Mouse (Mus musculus) kidney, postnatal 0 days (tissue): Measurements from ENCODE around the gene Sdk1. TPM values are rescaled to one million over a fixed set of nuclear protein-coding genes. Genes with fewer than 3 reads are reported as not detected.

ENCODE experiments used
- ATAC-seq: fragments of 200-750 bp; cut with Nextera tagmentation; replicated peaks from 2 replicates; pipeline ENCODE4 v1.8.0; 2017; ENCODE audit warnings: low read depth, moderate number of reproducible peaks, moderate TSS enrichment, moderate library complexity; ENCODE audit not compliant: low FRiP score
- DNase-seq: peaks from one replicate; pipeline ENCODE4 v3.0.0-alpha.2; 2016; ENCODE audit warnings: low spot score
- H3K27ac ChIP-seq: fragments of 300-500 bp; sonication (generic); 2 replicates; pipeline ENCODE4 v1.5.1; 2014; ENCODE audit warnings: mild to moderate bottlenecking
- H3K27me3 ChIP-seq: fragments of 300-500 bp; sonication (generic); 2 replicates; pipeline ENCODE4 v1.6.1; 2014; ENCODE audit warnings: low read length, mixed read lengths; ENCODE audit not compliant: insufficient read depth
- H3K36me3 ChIP-seq: fragments of 300-500 bp; sonication (generic); 2 replicates; pipeline ENCODE4 v1.6.1; 2014; ENCODE audit warnings: low read length, mixed read lengths; ENCODE audit not compliant: insufficient read depth
- H3K4me1 ChIP-seq: fragments of 300-500 bp; sonication (generic); replicated peaks from 2 replicates; pipeline ENCODE4 v1.6.1; 2014; ENCODE audit warnings: antibody characterized with exemption, low read length, mixed read lengths; ENCODE audit not compliant: insufficient read depth
- H3K4me2 ChIP-seq: fragments of 300-500 bp; sonication (generic); 2 replicates; pipeline ENCODE4 v1.6.1; 2014; ENCODE audit warnings: mild to moderate bottlenecking, low read length, moderate library complexity, mixed read lengths
- H3K4me3 ChIP-seq: fragments of 300-500 bp; sonication (generic); replicated peaks from 2 replicates; pipeline ENCODE4 v1.5.1; 2014; ENCODE audit warnings: low read depth, low read length
- H3K9ac ChIP-seq: fragments of 300-500 bp; sonication (generic); 2 replicates; pipeline ENCODE4 v1.6.1; 2014; ENCODE audit warnings: low read depth, low read length
- H3K9me3 ChIP-seq: fragments of 300-500 bp; sonication (generic); replicated peaks from 2 replicates; pipeline ENCODE4 v1.6.1; 2016; ENCODE audit warnings: low read length, inconsistent platforms, mixed read lengths
- CTCF ChIP-seq: IDR thresholded peaks from 2 replicates; pipeline ENCODE4 v1.5.1; 2016; ENCODE audit warnings: antibody characterized with exemption, low read depth, mild to moderate bottlenecking, moderate library complexity
- WGBS: fragments of 180-500 bp; shearing (Covaris S2); extraction: QIAGEN DNeasy Blood & Tissue Kit; methylation state at CpG from one replicate; pipeline ENCODE4 v1.1.7; 2014; 5-methylcytosine and 5-hydroxymethylcytosine counted together
- polyA plus RNA-seq: library from polyadenylated mRNA; unstranded; fragments of >200 nt; fragmentation: Nextera tagmentation; extraction: Ambion mirVana; gene quantifications from 2 replicates; pipeline ENCODE4 v1.2.1, GENCODE M21; 2015

Gene Sdk1
- polyA plus RNA-seq, 1 experiment from 2014 or later: 2.1 TPM

GRCm38 (mm10) chr5:141649831-141650375, 408.6 kb downstream of the Sdk1 start:
- no peak overlapping the region for H3K27ac ChIP-seq
- no peak overlapping the region for H3K9ac ChIP-seq
- H3K9me3 ChIP-seq: no peaks in the 10 kb centered on the region
- H3K4me3 ChIP-seq: no peak overlapping the region
- no peak for ATAC-seq
- no peaks in the 10 kb centered on the region for H3K4me1 ChIP-seq
- no peak overlapping the region for H3K4me2 ChIP-seq
- H3K36me3 ChIP-seq: no peaks in the 10 kb centered on the region
- H3K27me3 ChIP-seq: no peaks in the 10 kb centered on the region
- TF ChIP-seq CTCF: no peak
- no peak for DNase-seq
- 53% methylated on average over 6 of the region's 6 CpGs for WGBS

GRCm38 (mm10) chr5:141651690-141652377, 410.5 kb downstream of the Sdk1 start:
- no peak overlapping the region for H3K4me3 ChIP-seq
- H3K27ac ChIP-seq: no peak overlapping the region
- no peak for ATAC-seq
- WGBS: 80% methylated on average over 4 of the region's 4 CpGs
- no peak for TF ChIP-seq CTCF
- no peak overlapping the region for H3K4me2 ChIP-seq
- DNase-seq: no peak
- no peaks in the 10 kb centered on the region for H3K4me1 ChIP-seq
- no peaks in the 10 kb centered on the region for H3K36me3 ChIP-seq
- no peak overlapping the region for H3K9ac ChIP-seq
- H3K9me3 ChIP-seq: no peaks in the 10 kb centered on the region
- no peaks in the 10 kb centered on the region for H3K27me3 ChIP-seq

GRCm38 (mm10) chr5:141676371-141676770, 435.1 kb downstream of the Sdk1 start:
- Histone ChIP-seq H3K27me3 (no peaks in the 10 kb centered on the region), H3K4me1 (no peaks in the 10 kb centered on the region), H3K9me3 (no peaks in the 10 kb centered on the region), H3K4me2 (no peak overlapping the region), H3K27ac (no peak overlapping the region), H3K9ac (no peak overlapping the region), H3K36me3 (no peaks in the 10 kb centered on the region), H3K4me3 (no peak overlapping the region)
- no peak for DNase-seq
- no peak for TF ChIP-seq CTCF
- 58% methylated on average over 1 of the region's 1 CpGs for WGBS
- no peak for ATAC-seq

- no peak for DNase-seq
- no peak for TF ChIP-seq CTCF
- Histone ChIP-seq H3K4me1 (no peaks in the 10 kb centered on the region), H3K4me3 (no peak overlapping the region), H3K9me3 (no peaks in the 10 kb centered on the region), H3K27ac (no peak overlapping the region), H3K36me3 (no peaks in the 10 kb centered on the region), H3K27me3 (no peaks in the 10 kb centered on the region), H3K9ac (no peak overlapping the region), H3K4me2 (no peak overlapping the region)
- ATAC-seq: no peak
- WGBS: 89% methylated on average over 1 of the region's 1 CpGs
These were observed 435.7 kb downstream of the Sdk1 start for GRCm38 (mm10) chr5:141677034-141677433.

- no peak overlapping the region for H3K27ac ChIP-seq
- no peak overlapping the region for H3K9ac ChIP-seq
- ATAC-seq: no peak
- WGBS: 89% methylated on average over 8 of the region's 8 CpGs
- H3K4me2 ChIP-seq: no peak overlapping the region
- H3K4me1 ChIP-seq: no peaks in the 10 kb centered on the region
- no peak for TF ChIP-seq CTCF
- no peaks in the 10 kb centered on the region for H3K27me3 ChIP-seq
- no peak overlapping the region for H3K4me3 ChIP-seq
- no peaks in the 10 kb centered on the region for H3K36me3 ChIP-seq
- no peaks in the 10 kb centered on the region for H3K9me3 ChIP-seq
- DNase-seq: no peak
These were observed 436.6 kb downstream of the Sdk1 start for GRCm38 (mm10) chr5:141677841-141678240.

- ATAC-seq (no peak), DNase-seq (peak; percentile 14)
- H3K36me3 ChIP-seq: no peaks in the 10 kb centered on the region
- TF ChIP-seq CTCF: no peak
- H3K9ac ChIP-seq: no peak overlapping the region
- H3K27me3 ChIP-seq: no peaks in the 10 kb centered on the region
- H3K27ac ChIP-seq: no peak overlapping the region
- H3K9me3 ChIP-seq: no peaks in the 10 kb centered on the region
- no peak overlapping the region for H3K4me3 ChIP-seq
- 51% methylated on average over 7 of the region's 7 CpGs for WGBS
- no peak overlapping the region for H3K4me2 ChIP-seq
- no peaks in the 10 kb centered on the region; the same call in 1 of the 2 replicates for H3K4me1 ChIP-seq
These were observed 445.7 kb downstream of the Sdk1 start for GRCm38 (mm10) chr5:141686876-141687420.
